Mouse (Mus musculus) CH12.LX (cell line): ENCODE measurements at regions not wholly inside any gene's neighbourhood (a gene's known extent, or its start where the extent isn't known, plus 50 kb on each side); places are given as distances from the start of the nearest gene placed in this dataset.

Experiments
- CHD1 ChIP-seq: IDR thresholded peaks from 2 replicates; pipeline ENCODE4 v1.6.1; 2012; ENCODE audit warnings: low read depth, low read length, improper control_type of control experiment, inconsistent platforms
- CTCF ChIP-seq, 2 experiments: IDR thresholded peaks in 1 of 2; conservative IDR thresholded peaks in 1 of 2; 2 replicates each; pipeline ENCODE4 v1.5.1; 2011 to 2012; ENCODE audit warnings: low read depth in 2 of 2, low read length in 2 of 2, improper control_type of control experiment in 1 of 2, inconsistent platforms in 1 of 2, mild to moderate bottlenecking in 1 of 2, moderate library complexity in 1 of 2
- ETS1 ChIP-seq: conservative IDR thresholded peaks from 2 replicates; pipeline ENCODE4 v1.6.1; 2012; ENCODE audit warnings: low read depth, mild to moderate bottlenecking, inconsistent platforms, low read length, improper control_type of control experiment, moderate library complexity
- KAT2A ChIP-seq: IDR thresholded peaks from 2 replicates; pipeline ENCODE4 v1.6.1; 2012; ENCODE audit warnings: low read length, improper control_type of control experiment, inconsistent platforms; ENCODE audit not compliant: insufficient replicate concordance
- MAX ChIP-seq: IDR thresholded peaks from 2 replicates; pipeline ENCODE4 v1.6.1; 2011; ENCODE audit warnings: low read length, improper control_type of control experiment
- SIN3A ChIP-seq: IDR thresholded peaks from 2 replicates; pipeline ENCODE4 v1.6.1; 2012; ENCODE audit warnings: low read length, improper control_type of control experiment, inconsistent platforms
- ZNF384 ChIP-seq: IDR thresholded peaks from 2 replicates; pipeline ENCODE4 v1.6.1; 2012; ENCODE audit warnings: low read depth, low read length, improper control_type of control experiment, inconsistent platforms

DNA sequence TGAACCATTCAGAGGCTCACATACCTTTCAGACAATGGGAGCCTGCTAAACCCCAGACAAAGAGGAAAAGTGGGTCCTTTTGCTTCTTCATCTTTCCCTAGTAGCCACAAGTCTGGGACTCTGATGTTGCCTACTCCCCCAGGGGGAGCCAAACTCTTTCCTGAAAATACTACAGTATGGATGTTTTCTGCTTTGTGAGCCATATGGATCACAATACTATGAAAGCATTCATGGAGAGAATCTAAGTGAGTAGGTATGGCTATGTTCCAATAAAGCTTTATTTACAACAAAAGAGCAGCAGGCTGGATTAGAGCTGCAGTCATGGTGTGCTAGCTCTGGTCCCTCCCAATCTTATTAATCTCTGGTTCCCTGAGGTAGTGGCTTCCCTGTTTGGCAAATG lies 251.9 kb downstream of the Rps24 start:
- TF ChIP-seq SIN3A = no peak
- no peak for TF ChIP-seq CTCF (conservative IDR thresholded peaks at IDR 0.05 in 1 of 2, IDR thresholded peaks at IDR 0.05 in 1 of 2; ENCODE audit: low read depth in 2 of 2, low read length in 2 of 2)
- no peak for TF ChIP-seq MAX
- TF ChIP-seq ETS1 = no peak
- TF ChIP-seq CHD1 = no peak
- TF ChIP-seq KAT2A = no peak
- TF ChIP-seq ZNF384 = no peak
